Mouse (Mus musculus) central nervous system, embryonic 14 days (tissue): ENCODE measurements around the gene Fam204a. TPM values are rescaled to one million over a fixed set of nuclear protein-coding genes. Genes with fewer than 3 reads are reported as not detected.

Experiments
- polyA plus RNA-seq: library from polyadenylated mRNA; depleted of rRNA; stranded (reverse); fragments of >200 nt; gene quantifications from 2 replicates; pipeline ENCODE4 v1.2.3, GENCODE M21; 2012; rRNA removed

Fam204a gene
- 35.3 TPM in 2 replicates for polyA plus RNA-seq

DNA sequence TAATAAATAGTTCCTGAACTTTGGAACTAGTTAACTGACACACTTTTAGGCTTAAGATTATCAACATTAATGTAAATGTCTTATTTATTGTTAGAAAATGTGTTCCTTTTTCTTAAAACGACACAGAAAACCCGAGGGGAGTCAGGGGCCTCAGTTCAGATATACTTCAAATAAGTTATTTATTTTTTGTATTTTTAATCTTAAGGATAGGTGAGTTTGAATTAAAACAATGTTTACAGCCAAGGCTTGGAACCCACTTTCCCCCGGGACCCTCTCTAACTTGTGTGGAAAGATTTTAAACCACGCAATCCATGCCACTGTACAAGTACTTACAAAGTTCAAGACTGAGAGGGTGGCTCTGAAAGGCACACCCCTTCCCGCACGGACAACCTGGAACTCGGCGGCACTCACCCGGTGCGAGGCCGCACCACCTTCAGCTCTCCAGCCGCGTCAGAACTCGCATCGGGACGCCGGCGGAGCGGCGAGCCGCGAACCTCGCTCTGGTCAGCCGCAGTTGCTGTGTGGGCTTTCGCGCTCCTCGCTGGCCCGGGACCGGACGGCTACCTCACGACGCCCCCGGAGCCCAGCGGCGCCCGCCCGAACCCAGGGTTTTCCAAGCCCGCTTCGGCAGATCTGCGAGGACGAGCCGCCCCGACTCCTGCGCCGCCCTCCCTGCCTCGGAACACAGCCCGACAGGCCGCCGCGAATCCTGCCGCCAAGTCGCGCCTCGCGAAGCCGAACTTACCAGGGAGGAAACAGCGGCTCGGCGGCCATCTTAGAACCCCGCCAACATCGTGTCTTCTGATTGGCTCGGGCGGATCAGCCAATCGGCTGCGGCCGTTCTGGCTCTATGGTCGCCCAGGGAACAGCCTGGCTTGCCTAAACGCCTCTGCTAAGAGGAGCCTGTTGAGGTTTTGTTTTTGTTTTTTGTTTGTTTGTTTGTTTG is at the start of gene Fam204a:
Gene Fam204a, minus strand, starts transcription at position 803 of the 946 bp plus-strand sequence.

Other genes with a start within 250 kb of the Fam204a start
- 0.59 and 0.65 TPM in 2 replicates for gene Prlhr, start 241.6 kb upstream of the Fam204a start, polyA plus RNA-seq